Mouse (Mus musculus) bone marrow macrophage, adult 2 months (primary cell): ENCODE results near the gene Kctd18. TPM values are rescaled to one million over a fixed set of nuclear protein-coding genes. Genes with fewer than 3 reads are reported as not detected.

Experiments
- H3K27ac ChIP-seq: 2 replicates; pipeline ENCODE4 v1.5.1; 2012; ENCODE audit warnings: low read depth, low read length; ENCODE audit not compliant: insufficient read depth
- H3K4me1 ChIP-seq: 2 replicates; pipeline ENCODE4 v1.6.1; 2012; ENCODE audit warnings: low read length; ENCODE audit not compliant: control insufficient read depth, insufficient read depth
- H3K4me3 ChIP-seq: 2 replicates; pipeline ENCODE4 v1.5.1; 2012; ENCODE audit warnings: mild to moderate bottlenecking, low read length, moderate library complexity; ENCODE audit not compliant: insufficient read depth
- CTCF ChIP-seq: IDR thresholded peaks from 2 replicates; pipeline ENCODE4 v1.5.1; 2012; ENCODE audit warnings: low read depth, mild to moderate bottlenecking, low read length, moderate library complexity
- POLR2A ChIP-seq: IDR thresholded peaks from 2 replicates; pipeline ENCODE4 v1.6.1; 2012; ENCODE audit warnings: mild to moderate bottlenecking, low read depth, low read length, borderline replicate concordance
- polyA plus RNA-seq: library from polyadenylated mRNA; stranded (reverse); fragments of >200 nt; gene quantifications from 2 replicates; pipeline ENCODE4 v1.2.4, GENCODE M21; 2012; ENCODE audit not compliant: missing spikeins, insufficient read depth, insufficient read length

Kctd18 gene
- polyA plus RNA-seq, 1 experiment = 16.9 TPM

DNA sequence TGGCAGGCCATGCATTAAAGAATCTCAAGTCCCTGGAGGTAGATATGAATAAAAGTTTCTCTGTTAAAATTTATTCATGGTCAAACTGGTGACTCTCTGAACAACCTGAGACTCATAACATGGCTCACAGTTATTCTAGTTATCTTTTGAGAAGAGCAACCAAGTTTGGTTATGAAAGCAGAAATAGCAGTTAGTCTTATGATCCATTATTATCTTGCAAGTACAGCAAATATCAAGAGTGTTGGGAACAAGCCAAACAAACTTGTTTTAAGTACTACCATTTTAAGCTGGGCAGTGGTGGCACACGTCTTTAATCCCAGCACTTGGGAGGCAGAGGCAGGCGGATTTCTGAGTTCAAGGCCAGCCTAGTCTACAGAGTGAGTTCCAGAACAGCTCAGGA is 27.5 kb downstream of the Kctd18 start:
- Histone ChIP-seq H3K4me1 (peaks cover 19% of the 10 kb centered on the region), H3K4me3 (no peak overlapping the region), H3K27ac (no peak overlapping the region)
- no peak for TF ChIP-seq CTCF
- TF ChIP-seq POLR2A = no peak

GRCm38 (mm10) chr1:57989052-57989600 is 29.6 kb downstream of the Kctd18 start:
- H3K27ac ChIP-seq = no peak overlapping the region
- no peak overlapping the region for H3K4me3 ChIP-seq
- TF ChIP-seq CTCF (no peak), POLR2A (no peak)
- H3K4me1 ChIP-seq = peaks cover 21% of the 10 kb centered on the region

DNA sequence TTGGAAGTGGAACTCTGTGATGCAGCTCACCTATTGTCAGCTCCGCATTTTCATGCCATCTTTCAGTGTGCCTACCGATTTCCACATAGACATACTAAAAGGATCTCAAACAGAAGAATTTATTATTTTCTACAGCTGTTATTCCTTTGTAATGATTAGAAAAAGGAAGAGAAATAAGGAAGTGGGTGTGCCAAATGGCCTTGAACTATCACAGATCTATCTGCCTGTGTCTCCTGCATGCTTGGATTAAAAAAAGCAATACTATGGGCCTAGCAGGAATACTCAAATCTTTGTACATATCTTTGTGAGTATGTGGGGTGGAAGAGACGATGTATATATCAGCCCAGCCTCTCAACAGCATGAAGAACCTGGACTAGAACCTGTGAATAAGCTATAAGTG is 41.9 kb downstream of the Kctd18 start:
- peak overlapping the region; percentile 47; the same call in 1 of the 2 replicates for H3K27ac ChIP-seq
- H3K4me3 ChIP-seq = no peak overlapping the region
- TF ChIP-seq POLR2A = no peak
- no peak for TF ChIP-seq CTCF
- H3K4me1 ChIP-seq = peaks cover 24% of the 10 kb centered on the region

- no peak for TF ChIP-seq POLR2A
- TF ChIP-seq CTCF = no peak
- H3K4me1 ChIP-seq = peaks cover 12% of the 10 kb centered on the region
- no peak overlapping the region for H3K4me3 ChIP-seq
- no peak overlapping the region for H3K27ac ChIP-seq
These were observed 47.2 kb downstream of the Kctd18 start for GRCm38 (mm10) chr1:57971588-57971987.

DNA sequence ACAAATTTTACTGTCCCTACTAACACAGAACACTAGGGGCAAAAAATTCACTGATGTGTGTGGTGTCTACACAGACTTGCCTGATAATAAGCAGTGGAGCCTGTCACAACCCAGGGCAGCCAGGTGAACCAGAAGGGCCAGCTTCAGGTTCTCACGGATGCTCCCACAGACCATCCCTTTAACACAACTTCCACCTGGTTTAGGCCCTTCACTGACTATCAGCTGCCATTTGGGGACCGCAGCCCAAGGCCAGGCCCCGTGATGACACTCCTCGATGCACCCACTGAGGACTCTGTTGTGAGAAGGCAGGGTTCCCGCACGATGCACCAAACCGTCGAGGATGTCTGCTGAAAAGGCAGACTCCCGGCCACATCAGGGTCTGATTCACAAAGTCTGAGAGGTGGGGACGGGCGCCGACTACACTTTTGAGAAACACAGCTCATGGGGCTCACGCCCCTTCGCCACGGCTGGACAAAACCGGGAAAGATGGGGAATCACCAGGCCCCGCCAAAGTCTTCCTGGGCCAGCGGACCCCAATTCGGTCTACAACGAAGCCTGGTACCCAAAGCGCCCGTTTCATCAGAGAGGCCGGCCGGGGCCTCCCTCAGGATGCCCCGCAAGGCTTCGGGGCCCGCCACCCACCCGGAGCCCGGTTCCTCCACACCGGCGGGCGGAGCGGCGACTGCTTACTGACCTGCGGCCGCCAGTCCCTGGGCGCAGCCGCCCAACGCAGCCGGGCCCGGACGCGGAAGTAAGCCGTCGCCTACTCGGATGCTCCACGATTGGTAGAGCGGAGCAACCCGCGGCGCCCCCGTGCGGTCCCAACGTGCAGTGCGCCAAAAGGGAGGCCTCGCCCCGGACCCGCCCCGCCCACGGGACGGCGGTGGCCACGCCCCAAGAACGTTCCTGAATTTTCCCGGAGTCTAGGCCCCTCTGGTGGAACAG is 49.2 kb downstream of the Kctd18 start:
- Histone ChIP-seq H3K27ac (peak overlapping the region; percentile 22; the same call in 1 of the 2 replicates), H3K4me1 (peaks cover 10% of the 10 kb centered on the region), H3K4me3 (peak overlapping the region; percentile 76)
- TF ChIP-seq POLR2A (peak; percentile 60; the same call in 1 of the 2 replicates), CTCF (peak; percentile 16; the same call in 1 of the 2 replicates)

DNA sequence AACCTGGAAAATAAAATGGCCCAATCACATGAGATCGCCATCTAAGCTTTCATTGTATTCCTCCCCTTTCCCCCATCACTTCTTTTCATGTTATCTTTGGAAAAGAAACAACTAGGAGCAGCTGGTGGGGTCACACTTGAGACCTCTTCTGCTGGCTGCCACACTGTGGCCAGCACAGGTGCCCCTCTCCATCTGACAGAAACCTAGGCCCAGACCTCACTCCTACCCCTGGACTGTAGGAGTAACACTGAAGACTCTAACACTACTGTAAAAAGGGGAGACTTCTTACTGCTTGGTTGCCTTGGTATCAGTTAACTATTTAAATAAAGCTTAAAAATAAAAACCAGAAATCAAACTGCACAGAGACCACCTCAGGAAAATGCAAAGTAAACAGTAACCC is 63.0 kb downstream of the Kctd18 start:
- Histone ChIP-seq H3K4me3 (no peak overlapping the region), H3K27ac (no peak overlapping the region), H3K4me1 (no peaks in the 10 kb centered on the region)
- TF ChIP-seq CTCF (no peak), POLR2A (no peak)

- Histone ChIP-seq H3K4me1 (no peaks in the 10 kb centered on the region), H3K4me3 (no peak overlapping the region), H3K27ac (no peak overlapping the region)
- TF ChIP-seq CTCF = no peak
- TF ChIP-seq POLR2A = no peak
These were observed 64.4 kb downstream of the Kctd18 start for GRCm38 (mm10) chr1:57954376-57954765.

- Histone ChIP-seq H3K27ac (no peak overlapping the region), H3K4me3 (no peak overlapping the region), H3K4me1 (no peaks in the 10 kb centered on the region)
- TF ChIP-seq POLR2A (no peak), CTCF (no peak)
These were observed 65.0 kb downstream of the Kctd18 start for GRCm38 (mm10) chr1:57953586-57954375.

GRCm38 (mm10) chr1:57952509-57952908 is 66.2 kb downstream of the Kctd18 start:
- Histone ChIP-seq H3K27ac (no peak overlapping the region), H3K4me1 (no peaks in the 10 kb centered on the region), H3K4me3 (no peak overlapping the region)
- TF ChIP-seq POLR2A (no peak), CTCF (no peak)
